Mouse (Mus musculus) testis, adult 2 months (tissue): Measurements from ENCODE around the gene Dna2. TPM values are rescaled to one million over a fixed set of nuclear protein-coding genes. Genes with fewer than 3 reads are reported as not detected.

ENCODE experiments used
- H3K27ac ChIP-seq: fragments of 200-500 bp; 2 replicates; pipeline ENCODE4 v1.5.1; 2012; ENCODE audit warnings: low read depth, low read length; ENCODE audit not compliant: control insufficient read depth, insufficient read depth
- H3K27me3 ChIP-seq: fragments of 200-500 bp; 2 replicates; pipeline ENCODE4 v1.6.1; 2012; ENCODE audit warnings: mild to moderate bottlenecking, low read length, moderate library complexity; ENCODE audit not compliant: control insufficient read depth, insufficient read depth
- H3K36me3 ChIP-seq: fragments of 200-500 bp; 2 replicates; pipeline ENCODE4 v1.6.1; 2012; ENCODE audit warnings: mild to moderate bottlenecking, low read length; ENCODE audit not compliant: control insufficient read depth, insufficient read depth
- H3K4me1 ChIP-seq: fragments of 200-500 bp; 2 replicates; pipeline ENCODE4 v1.6.1; 2012; ENCODE audit warnings: low read length; ENCODE audit not compliant: control insufficient read depth, insufficient read depth
- H3K4me3 ChIP-seq: fragments of 200-500 bp; 2 replicates; pipeline ENCODE4 v1.5.1; 2012; ENCODE audit warnings: low read depth, mild to moderate bottlenecking, low read length, moderate library complexity, mixed read lengths; ENCODE audit not compliant: control insufficient read depth
- CTCF ChIP-seq: fragments of 200-500 bp; IDR thresholded peaks from 2 replicates; pipeline ENCODE4 v1.5.1; 2012; ENCODE audit warnings: low read depth, mild to moderate bottlenecking, inconsistent platforms, low read length, moderate library complexity; ENCODE audit not compliant: control insufficient read depth, insufficient read depth, insufficient replicate concordance
- POLR2A ChIP-seq: fragments of 200-500 bp; IDR thresholded peaks from 2 replicates; pipeline ENCODE4 v1.6.1; 2012; ENCODE audit warnings: low read depth, mild to moderate bottlenecking, inconsistent platforms, low read length, moderate library complexity; ENCODE audit not compliant: control insufficient read depth
- polyA plus RNA-seq: library from polyadenylated mRNA; depleted of rRNA; stranded (reverse); fragments of >200 nt; gene quantifications from 2 replicates; pipeline ENCODE4 v1.2.3, GENCODE M21; 2012

The Dna2 gene
- polyA plus RNA-seq, 1 experiment = 3.7 TPM

DNA sequence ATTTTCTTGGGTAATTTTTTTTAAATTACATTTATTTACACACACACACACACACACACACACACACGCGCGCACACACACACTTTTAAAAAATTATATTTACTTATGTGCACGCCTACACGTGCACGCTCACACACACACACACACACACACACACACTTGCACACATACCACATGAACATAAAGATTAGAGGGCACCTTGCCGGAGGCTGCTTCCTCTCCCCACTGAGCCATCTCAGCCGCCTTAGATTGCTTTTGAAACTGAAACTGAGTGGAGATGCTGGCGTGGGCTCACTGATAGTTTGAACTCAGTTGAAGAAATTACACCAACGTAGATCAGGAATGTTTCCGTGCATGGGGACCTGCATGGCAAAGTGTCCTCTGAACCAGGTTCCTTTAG lies 37.2 kb downstream of the Dna2 start:
- H3K36me3 ChIP-seq = no peaks in the 10 kb centered on the region
- no peaks in the 10 kb centered on the region for H3K27me3 ChIP-seq
- H3K27ac ChIP-seq = no peak overlapping the region
- no peak for TF ChIP-seq POLR2A
- no peak for TF ChIP-seq CTCF
- H3K4me3 ChIP-seq = no peak overlapping the region
- peaks cover 9% of the 10 kb centered on the region for H3K4me1 ChIP-seq

- H3K4me1 ChIP-seq = peaks cover 9% of the 10 kb centered on the region
- TF ChIP-seq POLR2A = no peak
- no peaks in the 10 kb centered on the region for H3K27me3 ChIP-seq
- no peaks in the 10 kb centered on the region for H3K36me3 ChIP-seq
- no peak overlapping the region for H3K27ac ChIP-seq
- H3K4me3 ChIP-seq = no peak overlapping the region
Observed at GRCm38 (mm10) chr10:62984495-62984894, 37.7 kb downstream of the Dna2 start.

DNA sequence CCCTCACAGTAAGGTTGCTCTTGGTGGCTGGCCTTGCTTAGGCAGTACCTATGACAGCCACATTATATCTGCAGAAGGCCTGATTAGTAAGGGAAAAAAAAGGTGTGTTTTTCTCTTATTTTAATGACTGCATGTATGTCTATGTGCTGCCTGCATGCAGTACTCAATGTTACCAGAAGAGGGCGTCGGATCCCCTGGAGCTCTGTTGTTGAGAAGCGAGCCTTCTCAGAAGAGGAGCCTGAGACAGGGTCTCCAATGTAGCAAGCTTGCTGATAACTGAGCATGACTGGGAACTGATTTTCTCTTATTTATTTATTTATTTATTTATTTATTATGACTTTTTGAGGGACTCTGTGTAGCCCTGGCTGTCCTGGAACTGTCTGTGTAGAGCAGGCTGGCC lies 40.5 kb downstream of the Dna2 start:
- Histone ChIP-seq H3K27ac (no peak overlapping the region), H3K4me1 (0 out of 2 replicates have a peak, but pooled peaks cover 2% of the 10 kb centered on the region), H3K27me3 (no peaks in the 10 kb centered on the region), H3K36me3 (no peaks in the 10 kb centered on the region), H3K4me3 (no peak overlapping the region)
- TF ChIP-seq CTCF (peak; percentile 67), POLR2A (no peak)

DNA sequence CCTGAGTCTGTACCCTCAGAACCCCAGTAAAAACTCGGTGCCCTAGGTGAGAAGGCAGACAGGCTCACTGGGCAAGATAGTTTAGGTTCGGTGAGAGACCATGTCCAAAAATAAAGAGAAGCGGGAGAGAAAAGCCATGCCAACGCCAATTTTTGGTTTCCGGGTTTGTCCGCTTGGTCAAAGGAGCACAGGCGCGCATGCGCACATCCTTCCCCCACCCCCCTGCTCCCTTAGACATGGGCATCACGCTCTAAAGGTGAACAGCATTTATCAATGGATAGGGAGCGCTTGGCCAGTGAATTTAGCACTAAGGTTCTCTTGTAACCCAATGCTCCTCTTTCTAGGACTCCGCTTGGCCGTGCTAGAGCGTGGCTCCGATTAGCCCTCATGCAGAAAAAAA lies 43.8 kb downstream of the Dna2 start:
- Histone ChIP-seq H3K27me3 (no peaks in the 10 kb centered on the region), H3K4me1 (peaks cover 2% of the 10 kb centered on the region; the same call in 1 of the 2 replicates), H3K4me3 (peak overlapping the region; percentile 84), H3K36me3 (no peaks in the 10 kb centered on the region), H3K27ac (no peak overlapping the region)
- TF ChIP-seq POLR2A (no peak), CTCF (no peak)

DNA sequence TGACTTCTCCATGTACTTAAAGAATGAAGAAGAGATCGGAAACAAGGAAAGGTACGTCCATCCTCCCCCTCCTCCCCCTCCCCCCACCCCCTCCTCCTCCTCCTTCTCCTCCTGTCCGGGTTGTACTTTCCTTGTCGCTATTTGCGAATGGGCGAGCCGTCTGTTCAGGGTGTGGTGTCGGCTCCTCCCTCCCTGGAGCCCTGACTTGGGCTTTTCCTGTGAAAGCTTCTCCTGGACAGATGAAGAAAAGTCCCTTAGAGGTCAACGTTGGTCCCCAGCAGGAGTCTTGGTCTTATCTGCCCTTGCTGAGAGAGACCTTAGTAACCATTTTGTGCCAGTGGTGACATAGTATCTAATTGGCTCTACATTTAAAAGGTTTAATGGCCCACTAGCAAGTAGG lies 47.2 kb downstream of the Dna2 start:
- H3K27me3 ChIP-seq = no peaks in the 10 kb centered on the region
- no peaks in the 10 kb centered on the region for H3K36me3 ChIP-seq
- H3K4me1 ChIP-seq = peaks cover 2% of the 10 kb centered on the region; the same call in 1 of the 2 replicates

DNA sequence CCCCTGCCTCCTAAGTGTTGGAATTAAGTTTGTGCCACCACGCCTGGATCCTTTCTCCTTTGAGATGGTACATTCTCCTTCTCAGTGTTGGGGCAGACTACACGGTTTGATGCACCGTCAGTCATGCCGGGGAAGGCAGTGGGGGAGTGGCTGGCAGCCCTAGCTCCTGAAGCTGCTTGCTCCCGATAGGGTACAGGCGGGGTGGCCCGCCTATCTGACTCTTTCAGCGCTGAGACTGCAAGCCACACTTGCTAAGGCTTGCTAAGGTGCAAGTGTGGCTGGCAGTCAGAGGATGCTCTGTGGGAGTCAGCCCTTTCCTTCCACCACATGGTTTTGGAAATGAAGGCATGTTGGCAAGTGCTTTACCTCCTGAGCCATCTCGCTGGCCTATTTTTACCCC lies 53.8 kb downstream of the Dna2 start:
- H3K36me3 ChIP-seq = no peaks in the 10 kb centered on the region
- H3K27ac ChIP-seq = no peak overlapping the region

More for the DNA sequence above, 47.2 kb downstream of the Dna2 start:
- H3K27ac ChIP-seq = no peak overlapping the region
- no peak overlapping the region for H3K4me3 ChIP-seq
- TF ChIP-seq POLR2A (no peak), CTCF (no peak)

GRCm38 (mm10) chr10:63003252-63003651 lies 56.4 kb downstream of the Dna2 start:
- H3K36me3 ChIP-seq = no peaks in the 10 kb centered on the region
- H3K4me1 ChIP-seq = no peaks in the 10 kb centered on the region
- no peak overlapping the region for H3K27ac ChIP-seq
- TF ChIP-seq CTCF (no peak), POLR2A (no peak)
- no peaks in the 10 kb centered on the region for H3K27me3 ChIP-seq
- no peak overlapping the region for H3K4me3 ChIP-seq

More for the DNA sequence above, 53.8 kb downstream of the Dna2 start:
- no peak overlapping the region for H3K4me3 ChIP-seq
- H3K27me3 ChIP-seq = no peaks in the 10 kb centered on the region
- no peaks in the 10 kb centered on the region for H3K4me1 ChIP-seq
- TF ChIP-seq POLR2A (no peak), CTCF (no peak)

DNA sequence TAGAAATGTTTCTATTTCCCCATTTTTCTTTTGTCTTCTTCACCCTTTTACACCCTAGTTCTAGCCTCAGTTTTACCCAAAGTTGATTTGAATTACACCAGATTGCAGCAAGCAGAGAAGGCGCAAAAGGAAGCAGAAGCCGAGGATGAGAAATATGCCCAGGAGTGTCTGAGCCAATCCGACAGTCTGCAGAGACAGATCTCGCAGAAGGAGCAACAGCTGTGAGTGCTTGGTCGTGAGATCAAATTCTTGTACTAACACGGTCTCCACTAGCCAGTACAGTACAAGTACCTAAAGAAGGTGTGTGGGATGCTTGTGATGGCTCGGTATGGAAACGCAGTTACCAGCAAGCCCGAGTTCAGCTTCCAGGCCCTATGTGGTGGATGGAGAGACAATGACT lies 57.7 kb downstream of the Dna2 start:
- no peaks in the 10 kb centered on the region for H3K27me3 ChIP-seq
- H3K27ac ChIP-seq = no peak overlapping the region
- TF ChIP-seq POLR2A (no peak), CTCF (no peak)
- H3K4me3 ChIP-seq = no peak overlapping the region
- H3K36me3 ChIP-seq = no peaks in the 10 kb centered on the region
- no peaks in the 10 kb centered on the region for H3K4me1 ChIP-seq
